Mouse (Mus musculus): ENCODE measurements around the gene Smarcc1. TPM values are rescaled to one million over a fixed set of nuclear protein-coding genes. Genes with fewer than 3 reads are reported as not detected.
A peak's percentile ranks its signal among the peaks of the same experiment; 100 is the strongest.

Smarcc1 gene
- polyA plus RNA-seq, 1 experiment from 2014 or later: 80.0 TPM

DNA sequence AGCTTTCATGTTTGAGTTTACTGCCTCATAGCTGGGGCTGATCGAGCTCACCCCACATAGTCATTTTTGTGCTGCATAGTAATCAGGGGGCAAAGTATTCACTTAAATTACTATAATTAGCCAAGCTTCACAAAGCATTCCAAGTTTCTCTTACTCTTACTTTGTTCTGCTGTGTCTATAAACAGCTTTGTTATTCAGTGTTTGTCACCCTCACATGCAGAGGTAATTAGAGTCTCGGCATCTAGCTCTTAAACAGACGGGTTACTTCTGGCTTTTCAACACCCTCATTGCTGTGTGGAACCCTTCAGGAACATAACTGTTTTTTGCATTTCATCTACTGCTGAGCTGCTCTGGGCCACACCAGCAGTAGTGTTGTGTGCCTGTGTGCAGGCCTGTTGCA is 91.5 kb downstream of the Smarcc1 start:
- no peak overlapping the region for H3K4me3 ChIP-seq (ENCODE audit: low read depth, low read length)
- H3K9me3 ChIP-seq (replicated peaks; ENCODE audit: control insufficient read depth, low read length, poor library complexity, severe bottlenecking): no peaks in the 10 kb centered on the region
- WGBS: 85% methylated on average over 3 of the region's 3 CpGs
- H3K9ac ChIP-seq (ENCODE audit: low read depth, low read length): no peak overlapping the region
- H3K36me3 ChIP-seq (ENCODE audit: control insufficient read depth, insufficient read depth, low read length): peaks cover 26% of the 10 kb centered on the region
- H3K4me1 ChIP-seq (ENCODE audit: control insufficient read depth, insufficient read depth, low read length): peaks cover 10% of the 10 kb centered on the region
- H3K4me2 ChIP-seq (ENCODE audit: low read length): no peak overlapping the region
- no peaks in the 10 kb centered on the region for H3K27me3 ChIP-seq (ENCODE audit: control insufficient read depth, insufficient read depth, low read depth, low read length)
- ATAC-seq: no peak
- no peak overlapping the region for H3K27ac ChIP-seq (ENCODE audit: low read length)

GRCm38 (mm10) chr9:110224273-110224672 is 106.8 kb downstream of the Smarcc1 start:
- no peak for ATAC-seq
- no peaks in the 10 kb centered on the region for H3K4me1 ChIP-seq (ENCODE audit: control insufficient read depth, insufficient read depth, low read length)
- H3K27me3 ChIP-seq (ENCODE audit: control insufficient read depth, insufficient read depth, low read depth, low read length): no peaks in the 10 kb centered on the region

DNA sequence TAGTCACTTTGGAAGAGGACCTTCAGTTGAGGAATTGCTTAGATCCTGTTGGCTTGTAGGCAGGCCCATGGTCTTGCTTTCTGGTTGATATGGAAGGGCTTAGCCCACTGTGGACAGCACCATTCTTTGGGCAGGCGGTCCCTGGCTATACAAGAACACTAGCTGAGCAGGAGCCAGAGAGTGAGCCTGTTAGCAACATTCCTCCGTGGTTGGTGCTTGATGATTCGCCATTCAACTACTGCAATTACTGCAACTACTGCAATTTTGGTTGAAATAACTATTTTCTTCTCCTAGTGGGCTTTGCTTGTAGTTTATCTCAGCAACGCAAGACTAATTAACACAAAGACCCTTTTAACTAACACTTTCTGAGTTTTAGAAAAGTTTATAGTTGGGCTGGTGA is 108.7 kb downstream of the Smarcc1 start:
- WGBS: 96% methylated on average over 4 of the region's 4 CpGs
- ATAC-seq: no peak

More at GRCm38 (mm10) chr9:110224273-110224672, 106.8 kb downstream of the Smarcc1 start:
- no peak overlapping the region for H3K4me2 ChIP-seq (ENCODE audit: low read length)
- H3K9ac ChIP-seq (ENCODE audit: low read depth, low read length): no peak overlapping the region
- H3K9me3 ChIP-seq (replicated peaks; ENCODE audit: control insufficient read depth, low read length, poor library complexity, severe bottlenecking): no peaks in the 10 kb centered on the region
- WGBS: 94% methylated on average over 4 of the region's 4 CpGs
- H3K4me3 ChIP-seq (ENCODE audit: low read depth, low read length): no peak overlapping the region
- H3K27ac ChIP-seq (ENCODE audit: low read length): no peak overlapping the region
- peaks cover 41% of the 10 kb centered on the region for H3K36me3 ChIP-seq (ENCODE audit: control insufficient read depth, insufficient read depth, low read length)

GRCm38 (mm10) chr9:110228671-110229070 is 111.2 kb downstream of the Smarcc1 start:
- Histone ChIP-seq H3K36me3 (ENCODE audit: control insufficient read depth, insufficient read depth, low read length) (peaks cover 28% of the 10 kb centered on the region), H3K9ac (ENCODE audit: low read depth, low read length) (no peak overlapping the region), H3K27me3 (ENCODE audit: control insufficient read depth, insufficient read depth, low read depth, low read length) (no peaks in the 10 kb centered on the region), H3K9me3 (replicated peaks; ENCODE audit: control insufficient read depth, low read length, poor library complexity, severe bottlenecking) (no peaks in the 10 kb centered on the region), H3K4me1 (ENCODE audit: control insufficient read depth, insufficient read depth, low read length) (no peaks in the 10 kb centered on the region), H3K27ac (ENCODE audit: low read length) (no peak overlapping the region), H3K4me2 (ENCODE audit: low read length) (no peak overlapping the region), H3K4me3 (ENCODE audit: low read depth, low read length) (no peak overlapping the region)
- no peak for ATAC-seq
- WGBS: 91% methylated on average over 6 of the region's 6 CpGs

More for the DNA sequence above, 108.7 kb downstream of the Smarcc1 start:
- Histone ChIP-seq H3K27ac (ENCODE audit: low read length) (no peak overlapping the region), H3K9me3 (replicated peaks; ENCODE audit: control insufficient read depth, low read length, poor library complexity, severe bottlenecking) (no peaks in the 10 kb centered on the region), H3K36me3 (ENCODE audit: control insufficient read depth, insufficient read depth, low read length) (peaks cover 47% of the 10 kb centered on the region), H3K4me2 (ENCODE audit: low read length) (no peak overlapping the region), H3K27me3 (ENCODE audit: control insufficient read depth, insufficient read depth, low read depth, low read length) (no peaks in the 10 kb centered on the region), H3K9ac (ENCODE audit: low read depth, low read length) (no peak overlapping the region), H3K4me3 (ENCODE audit: low read depth, low read length) (no peak overlapping the region), H3K4me1 (ENCODE audit: control insufficient read depth, insufficient read depth, low read length) (no peaks in the 10 kb centered on the region)

DNA sequence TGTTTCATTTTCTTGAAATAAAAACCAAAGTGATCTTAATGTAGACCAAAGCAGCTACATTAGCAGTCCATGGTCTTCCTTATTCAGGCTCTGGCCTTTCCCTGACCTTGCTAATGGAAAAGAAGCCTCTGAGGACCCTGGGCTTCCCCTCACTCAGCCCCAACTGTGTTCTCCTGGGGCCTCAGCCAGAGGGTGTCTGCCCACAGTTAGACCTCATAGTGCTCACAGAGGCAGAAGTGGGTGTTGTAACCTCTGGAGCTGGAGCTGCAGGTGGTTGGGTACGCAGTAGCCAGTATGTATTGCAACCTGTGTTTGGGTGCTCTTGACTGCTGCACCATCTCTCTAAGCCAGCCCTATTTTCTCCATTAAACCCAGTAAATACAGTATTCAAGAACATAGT is 111.6 kb downstream of the Smarcc1 start:
- Histone ChIP-seq H3K9me3 (replicated peaks; ENCODE audit: control insufficient read depth, low read length, poor library complexity, severe bottlenecking) (no peaks in the 10 kb centered on the region), H3K4me1 (ENCODE audit: control insufficient read depth, insufficient read depth, low read length) (no peaks in the 10 kb centered on the region), H3K27ac (ENCODE audit: low read length) (peak overlapping the region; percentile 22; the same call in 1 of the 2 replicates), H3K4me2 (ENCODE audit: low read length) (no peak overlapping the region), H3K36me3 (ENCODE audit: control insufficient read depth, insufficient read depth, low read length) (peaks cover 25% of the 10 kb centered on the region), H3K4me3 (ENCODE audit: low read depth, low read length) (no peak overlapping the region), H3K27me3 (ENCODE audit: control insufficient read depth, insufficient read depth, low read depth, low read length) (no peaks in the 10 kb centered on the region), H3K9ac (ENCODE audit: low read depth, low read length) (no peak overlapping the region)
- WGBS: 96% methylated on average over 1 of the region's 1 CpGs
- no peak for ATAC-seq

DNA sequence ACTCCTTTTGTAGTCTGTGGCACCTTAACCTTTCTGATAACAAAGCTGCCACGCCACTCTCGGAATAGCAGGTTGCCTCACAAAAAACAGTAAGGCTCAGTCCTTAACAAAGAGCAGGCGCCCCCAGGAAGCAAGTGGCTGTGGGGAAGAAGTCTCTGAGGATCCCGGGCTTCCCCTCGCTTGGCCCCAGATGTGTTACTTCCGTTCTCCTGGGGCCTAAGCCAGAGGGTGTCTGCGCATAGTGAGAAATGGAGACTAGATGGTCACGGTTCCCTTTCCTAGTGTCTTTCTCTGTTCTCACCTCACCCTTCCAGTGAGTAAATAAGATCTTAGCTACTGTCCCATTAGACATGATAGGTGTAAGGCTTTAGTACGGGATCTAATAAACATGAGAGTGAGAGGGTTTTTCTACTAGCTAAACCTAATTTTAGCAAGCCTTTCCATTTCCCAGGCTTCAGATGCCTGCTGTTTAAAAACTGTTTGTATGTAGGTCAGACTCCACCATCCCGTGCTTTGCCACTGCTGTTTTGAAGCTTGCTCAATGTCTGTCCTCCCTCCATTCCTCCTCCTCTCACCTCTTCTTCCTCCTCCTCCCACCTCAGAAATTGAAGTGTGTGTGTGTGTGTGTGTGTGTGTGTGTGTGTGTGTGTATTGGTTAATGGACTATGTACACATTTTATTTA is 112.2 kb downstream of the Smarcc1 start:
- no peak overlapping the region; the same call in 1 of the 2 replicates for H3K27ac ChIP-seq (ENCODE audit: low read length)
- no peaks in the 10 kb centered on the region for H3K27me3 ChIP-seq (ENCODE audit: control insufficient read depth, insufficient read depth, low read depth, low read length)
- H3K4me2 ChIP-seq (ENCODE audit: low read length): no peak overlapping the region
- no peaks in the 10 kb centered on the region for H3K9me3 ChIP-seq (replicated peaks; ENCODE audit: control insufficient read depth, low read length, poor library complexity, severe bottlenecking)
- WGBS: 78% methylated on average over 10 of the region's 10 CpGs
- H3K4me1 ChIP-seq (ENCODE audit: control insufficient read depth, insufficient read depth, low read length): no peaks in the 10 kb centered on the region
- H3K9ac ChIP-seq (ENCODE audit: low read depth, low read length): no peak overlapping the region
- no peak overlapping the region for H3K4me3 ChIP-seq (ENCODE audit: low read depth, low read length)
- no peak for ATAC-seq
- H3K36me3 ChIP-seq (ENCODE audit: control insufficient read depth, insufficient read depth, low read length): peaks cover 22% of the 10 kb centered on the region

DNA sequence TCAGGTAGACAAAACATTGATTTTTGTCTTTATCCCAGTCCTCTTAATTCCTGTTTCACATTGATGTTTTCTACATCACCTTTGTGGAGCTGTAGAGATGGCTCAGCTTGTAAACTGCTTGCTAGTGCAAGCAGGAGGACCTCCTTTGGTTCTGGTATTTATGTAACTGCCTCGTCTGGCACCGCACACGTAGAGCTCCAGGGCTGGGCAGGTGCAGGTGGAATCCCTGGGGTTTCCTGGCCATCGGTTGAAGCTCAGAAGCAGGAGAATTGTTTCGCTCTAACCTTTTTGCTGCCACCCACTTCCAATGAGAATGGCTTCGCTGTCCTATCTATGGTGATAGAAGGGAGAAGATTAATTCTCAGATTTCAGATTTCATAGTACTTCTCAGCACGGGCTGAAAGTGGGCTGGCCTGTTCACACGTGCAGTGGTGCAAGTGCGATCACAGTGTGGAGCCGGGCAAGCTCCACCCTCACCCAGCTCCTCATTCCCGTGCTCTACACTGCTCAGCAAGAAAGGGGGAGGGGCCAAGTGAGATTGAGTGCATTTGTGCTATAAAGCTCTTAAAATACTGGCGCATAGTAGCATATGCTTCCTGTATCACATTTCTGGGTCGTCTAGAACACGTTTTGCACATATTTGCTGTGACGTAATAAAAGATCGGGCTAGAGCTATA is 113.0 kb downstream of the Smarcc1 start:
- Histone ChIP-seq H3K27me3 (ENCODE audit: control insufficient read depth, insufficient read depth, low read depth, low read length) (no peaks in the 10 kb centered on the region), H3K9me3 (replicated peaks; ENCODE audit: control insufficient read depth, low read length, poor library complexity, severe bottlenecking) (no peaks in the 10 kb centered on the region), H3K4me3 (ENCODE audit: low read depth, low read length) (no peak overlapping the region), H3K27ac (ENCODE audit: low read length) (peak overlapping the region; percentile 33; the same call in 1 of the 2 replicates), H3K4me2 (ENCODE audit: low read length) (no peak overlapping the region), H3K36me3 (ENCODE audit: control insufficient read depth, insufficient read depth, low read length) (peaks cover 27% of the 10 kb centered on the region), H3K4me1 (ENCODE audit: control insufficient read depth, insufficient read depth, low read length) (no peaks in the 10 kb centered on the region), H3K9ac (ENCODE audit: low read depth, low read length) (no peak overlapping the region)
- WGBS: 82% methylated on average over 16 of the region's 16 CpGs
- no peak for ATAC-seq

DNA sequence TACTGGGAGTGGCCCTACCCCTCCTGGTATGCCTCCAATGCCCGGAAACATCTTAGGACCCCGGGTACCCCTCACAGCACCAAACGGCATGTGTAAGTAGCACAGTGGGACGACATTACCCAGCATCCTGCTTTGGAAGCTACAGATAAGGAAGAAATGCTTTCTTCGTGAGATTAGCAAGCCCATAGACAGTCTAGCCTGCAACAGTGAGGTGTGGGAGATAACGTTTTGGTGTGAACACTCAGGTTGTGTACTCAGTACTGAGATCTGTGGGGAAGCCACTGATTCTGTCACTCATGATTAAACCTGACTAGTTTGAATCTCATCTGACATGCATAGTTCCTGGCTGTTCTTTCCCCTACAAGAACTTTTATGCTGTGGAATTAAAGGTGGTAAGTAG is 117.5 kb downstream of the Smarcc1 start:
- Histone ChIP-seq H3K9ac (ENCODE audit: low read depth, low read length) (no peak overlapping the region), H3K27me3 (ENCODE audit: control insufficient read depth, insufficient read depth, low read depth, low read length) (no peaks in the 10 kb centered on the region), H3K4me1 (ENCODE audit: control insufficient read depth, insufficient read depth, low read length) (no peaks in the 10 kb centered on the region), H3K9me3 (replicated peaks; ENCODE audit: control insufficient read depth, low read length, poor library complexity, severe bottlenecking) (no peaks in the 10 kb centered on the region), H3K4me2 (ENCODE audit: low read length) (no peak overlapping the region), H3K36me3 (ENCODE audit: control insufficient read depth, insufficient read depth, low read length) (peaks cover 27% of the 10 kb centered on the region), H3K27ac (ENCODE audit: low read length) (no peak overlapping the region), H3K4me3 (ENCODE audit: low read depth, low read length) (no peak overlapping the region)
- no peak for ATAC-seq
- 97% methylated on average over 6 of the region's 6 CpGs for WGBS

GRCm38 (mm10) chr9:110243221-110243833 is 125.8 kb downstream of the Smarcc1 start, which contains the start of gene Cspg5:
Gene Cspg5 (plus strand): TSS chr9:110243783.
- WGBS: 92% methylated on average over 7 of the region's 7 CpGs
- no peaks in the 10 kb centered on the region for H3K27me3 ChIP-seq (ENCODE audit: control insufficient read depth, insufficient read depth, low read depth, low read length)
- ATAC-seq: no peak
- H3K9me3 ChIP-seq (replicated peaks; ENCODE audit: control insufficient read depth, low read length, poor library complexity, severe bottlenecking): no peaks in the 10 kb centered on the region
- peaks cover 26% of the 10 kb centered on the region for H3K4me1 ChIP-seq (ENCODE audit: control insufficient read depth, insufficient read depth, low read length)
- H3K4me3 ChIP-seq (ENCODE audit: low read depth, low read length): peak within 1 kb of the TSS; percentile 91
- H3K27ac ChIP-seq (ENCODE audit: low read length): peak within 1 kb of the TSS; percentile 95
- H3K9ac ChIP-seq (ENCODE audit: low read depth, low read length): peak within 1 kb of the TSS; percentile 95
- peak within 1 kb of the TSS; percentile 92 for H3K4me2 ChIP-seq (ENCODE audit: low read length)
- H3K36me3 ChIP-seq (ENCODE audit: control insufficient read depth, insufficient read depth, low read length): peaks cover 11% of the 10 kb centered on the region
